Mouse (Mus musculus) ES-Bruce4 (cell line): ENCODE measurements around the gene Ulk4. TPM values are rescaled to one million over a fixed set of nuclear protein-coding genes. Genes with fewer than 3 reads are reported as not detected.

Source experiments
- H3K27ac ChIP-seq: 2 replicates; pipeline ENCODE4 v1.5.1; 2012; ENCODE audit warnings: low read length, inconsistent platforms; ENCODE audit not compliant: insufficient read depth
- H3K27me3 ChIP-seq: 2 replicates; pipeline ENCODE4 v1.6.1; 2012; ENCODE audit warnings: mild to moderate bottlenecking, low read length, inconsistent platforms; ENCODE audit not compliant: control insufficient read depth, poor library complexity, insufficient read depth, severe bottlenecking
- H3K36me3 ChIP-seq: 2 replicates; pipeline ENCODE4 v1.6.1; 2012; ENCODE audit warnings: inconsistent platforms, mild to moderate bottlenecking, low read length, moderate library complexity; ENCODE audit not compliant: control insufficient read depth, poor library complexity, insufficient read depth, severe bottlenecking
- H3K4me1 ChIP-seq: one replicate; pipeline ENCODE4 v1.8.1; 2011; ENCODE audit warnings: low read length; ENCODE audit not compliant: control insufficient read depth, insufficient read depth
- H3K4me3 ChIP-seq: 2 replicates; pipeline ENCODE4 v1.5.1; 2011; ENCODE audit warnings: low read depth, mild to moderate bottlenecking, low read length
- H3K9ac ChIP-seq: 2 replicates; pipeline ENCODE4 v1.6.1; 2012; ENCODE audit warnings: low read depth, mild to moderate bottlenecking, inconsistent platforms; ENCODE audit not compliant: poor library complexity, severe bottlenecking
- H3K9me3 ChIP-seq: replicated peaks from 2 replicates; pipeline ENCODE4 v1.6.1; 2012; ENCODE audit warnings: mild to moderate bottlenecking, low read length, inconsistent platforms; ENCODE audit not compliant: control insufficient read depth, poor library complexity, insufficient read depth, severe bottlenecking
- CTCF ChIP-seq: IDR thresholded peaks from one replicate; pipeline ENCODE4 v1.8.1; 2011; ENCODE audit warnings: low read depth, low read length
- EP300 ChIP-seq: IDR thresholded peaks from 2 replicates; pipeline ENCODE4 v1.6.1; 2011; ENCODE audit warnings: low read depth, low read length; ENCODE audit not compliant: insufficient read depth
- POLR2A ChIP-seq: IDR thresholded peaks from one replicate; pipeline ENCODE4 v1.8.1; 2011; ENCODE audit warnings: low read length; ENCODE audit not compliant: insufficient read depth
- polyA plus RNA-seq: library from polyadenylated mRNA; stranded (reverse); fragments of >200 nt; gene quantifications from 2 replicates; pipeline ENCODE4 v1.2.4, GENCODE M21; 2011; ENCODE audit warnings: low read depth; ENCODE audit not compliant: missing spikeins, insufficient read depth, insufficient read length

Gene Ulk4
- polyA plus RNA-seq, result 3.1 and 3.3 TPM in 2 replicates

- Histone ChIP-seq H3K36me3 (no peaks in the 10 kb centered on the region), H3K4me3 (peak within 1 kb of the TSS; percentile 86), H3K4me1 (peaks cover 2% of the 10 kb centered on the region), H3K27me3 (no peaks in the 10 kb centered on the region), H3K27ac (no peak within 1 kb of the TSS), H3K9me3 (no peaks in the 10 kb centered on the region), H3K9ac (peak within 1 kb of the TSS; percentile 34)
- TF ChIP-seq POLR2A (no peak), EP300 (no peak), CTCF (no peak)
These were observed at the start of gene Ulk4 for GRCm38 (mm10) chr9:121277118-121278060. Ulk4 (minus strand) TSS chr9:121277197.

DNA sequence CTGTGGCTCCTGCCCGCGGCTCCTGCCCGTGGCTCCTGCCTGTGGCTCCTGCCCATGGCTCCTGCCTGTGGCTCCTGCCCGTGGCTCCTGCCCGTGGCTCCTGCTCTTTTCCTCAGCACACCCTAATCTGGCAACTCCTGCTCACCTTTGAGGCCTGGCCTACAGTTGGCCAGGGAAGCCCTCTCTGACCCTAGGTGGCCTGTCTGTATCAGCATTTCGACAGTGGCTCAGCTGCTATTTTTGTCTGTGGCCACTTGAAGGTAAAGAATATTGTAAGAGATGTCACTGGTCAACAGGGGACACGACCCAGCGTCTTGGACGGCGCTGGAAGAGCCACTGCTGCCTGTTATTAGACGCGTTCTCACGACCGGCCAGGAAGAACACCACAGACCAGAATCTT is 45.0 kb upstream of the Ulk4 start:
- Histone ChIP-seq H3K27ac (no peak overlapping the region), H3K4me3 (no peak overlapping the region), H3K36me3 (peaks cover 7% of the 10 kb centered on the region), H3K9me3 (peaks cover 38% of the 10 kb centered on the region), H3K9ac (no peak overlapping the region), H3K27me3 (no peaks in the 10 kb centered on the region), H3K4me1 (peaks cover 2% of the 10 kb centered on the region)
- TF ChIP-seq EP300 (no peak), CTCF (no peak), POLR2A (no peak)

DNA sequence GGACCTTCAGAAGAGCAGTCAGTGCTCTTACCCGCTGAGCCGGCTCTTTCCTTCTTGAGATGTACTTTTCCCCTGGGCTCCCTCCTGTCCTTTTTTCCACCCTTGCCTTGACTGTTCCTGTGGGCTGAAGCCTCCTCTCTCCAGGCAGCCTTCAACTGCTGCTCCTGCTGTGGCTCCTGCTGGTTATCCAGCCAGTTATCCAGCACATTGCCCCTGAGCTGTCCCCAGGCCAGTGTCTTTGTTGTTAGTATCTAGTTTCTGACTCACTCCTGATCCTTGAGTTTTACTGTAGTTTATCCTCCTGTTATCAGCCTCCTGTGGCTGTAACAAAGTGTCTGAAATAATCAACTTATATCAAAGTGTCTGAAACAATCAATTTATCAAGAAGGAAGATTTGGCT is 44.1 kb upstream of the Ulk4 start:
- H3K4me3 ChIP-seq, result no peak overlapping the region
- TF ChIP-seq POLR2A, result no peak
- no peak for TF ChIP-seq EP300
- no peak for TF ChIP-seq CTCF
- H3K9me3 ChIP-seq, result peaks cover 38% of the 10 kb centered on the region
- H3K36me3 ChIP-seq, result peaks cover 7% of the 10 kb centered on the region
- peaks cover 7% of the 10 kb centered on the region for H3K4me1 ChIP-seq
- H3K27ac ChIP-seq, result no peak overlapping the region
- no peaks in the 10 kb centered on the region for H3K27me3 ChIP-seq
- H3K9ac ChIP-seq, result no peak overlapping the region

DNA sequence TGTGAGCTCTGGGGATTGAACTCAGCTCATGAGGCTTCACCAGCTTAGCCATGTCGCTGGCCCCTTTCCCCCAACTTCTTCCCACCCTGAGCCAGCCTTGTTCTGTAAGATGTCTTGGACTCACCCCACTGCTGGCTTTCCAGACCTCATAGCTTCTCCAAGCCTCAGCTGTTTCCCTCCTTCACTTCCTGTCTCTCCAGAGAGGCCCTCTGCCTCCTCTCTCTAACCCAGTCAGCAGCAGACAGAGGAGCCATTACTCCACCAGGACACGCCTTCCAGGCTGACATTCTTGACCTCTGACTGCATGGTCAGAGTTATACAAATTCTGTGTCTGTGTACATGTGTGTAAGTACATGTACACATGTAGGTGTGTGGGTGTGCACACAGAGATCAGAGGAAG is 43.4 kb upstream of the Ulk4 start:
- Histone ChIP-seq H3K4me1 (peaks cover 11% of the 10 kb centered on the region), H3K9me3 (peaks cover 38% of the 10 kb centered on the region), H3K9ac (no peak overlapping the region), H3K36me3 (peaks cover 7% of the 10 kb centered on the region), H3K27ac (no peak overlapping the region), H3K4me3 (no peak overlapping the region), H3K27me3 (no peaks in the 10 kb centered on the region)
- TF ChIP-seq CTCF (no peak), EP300 (no peak), POLR2A (no peak)

DNA sequence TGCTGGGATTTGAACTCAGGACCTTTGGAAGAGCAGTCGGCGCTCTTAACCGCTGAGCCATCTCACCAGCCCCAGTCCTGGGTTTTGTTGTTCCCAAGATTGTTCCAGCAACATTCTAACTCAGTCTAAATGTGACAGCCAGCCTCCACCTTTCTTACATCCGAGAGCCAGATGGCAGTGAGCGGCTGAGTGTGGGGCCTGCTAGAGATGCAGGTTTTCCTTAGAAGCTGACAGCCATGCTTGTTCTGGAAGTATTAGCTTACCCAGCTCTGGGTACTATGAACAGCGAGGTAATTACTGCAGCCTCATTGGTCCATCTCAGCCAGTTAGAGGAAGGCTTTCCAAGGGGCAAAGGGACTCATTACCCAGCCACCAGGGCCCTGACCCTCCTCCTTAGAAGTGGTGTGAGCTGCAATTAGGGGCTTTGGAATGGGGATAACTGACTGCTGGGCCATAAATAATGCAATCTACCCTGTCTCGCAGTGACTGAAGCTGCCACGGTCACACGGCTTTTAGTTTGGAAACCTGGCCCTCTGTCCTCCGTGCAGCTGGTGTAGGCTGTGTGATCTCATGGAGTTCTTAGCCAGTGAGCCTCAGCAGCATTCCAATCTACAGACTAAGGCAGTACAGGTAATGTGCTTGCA is 42.4 kb upstream of the Ulk4 start:
- Histone ChIP-seq H3K36me3 (peaks cover 7% of the 10 kb centered on the region), H3K9me3 (peaks cover 38% of the 10 kb centered on the region), H3K9ac (no peak overlapping the region), H3K27me3 (no peaks in the 10 kb centered on the region), H3K4me3 (no peak overlapping the region), H3K4me1 (peaks cover 11% of the 10 kb centered on the region), H3K27ac (no peak overlapping the region)
- no peak for TF ChIP-seq POLR2A
- no peak for TF ChIP-seq EP300
- TF ChIP-seq CTCF, result no peak

DNA sequence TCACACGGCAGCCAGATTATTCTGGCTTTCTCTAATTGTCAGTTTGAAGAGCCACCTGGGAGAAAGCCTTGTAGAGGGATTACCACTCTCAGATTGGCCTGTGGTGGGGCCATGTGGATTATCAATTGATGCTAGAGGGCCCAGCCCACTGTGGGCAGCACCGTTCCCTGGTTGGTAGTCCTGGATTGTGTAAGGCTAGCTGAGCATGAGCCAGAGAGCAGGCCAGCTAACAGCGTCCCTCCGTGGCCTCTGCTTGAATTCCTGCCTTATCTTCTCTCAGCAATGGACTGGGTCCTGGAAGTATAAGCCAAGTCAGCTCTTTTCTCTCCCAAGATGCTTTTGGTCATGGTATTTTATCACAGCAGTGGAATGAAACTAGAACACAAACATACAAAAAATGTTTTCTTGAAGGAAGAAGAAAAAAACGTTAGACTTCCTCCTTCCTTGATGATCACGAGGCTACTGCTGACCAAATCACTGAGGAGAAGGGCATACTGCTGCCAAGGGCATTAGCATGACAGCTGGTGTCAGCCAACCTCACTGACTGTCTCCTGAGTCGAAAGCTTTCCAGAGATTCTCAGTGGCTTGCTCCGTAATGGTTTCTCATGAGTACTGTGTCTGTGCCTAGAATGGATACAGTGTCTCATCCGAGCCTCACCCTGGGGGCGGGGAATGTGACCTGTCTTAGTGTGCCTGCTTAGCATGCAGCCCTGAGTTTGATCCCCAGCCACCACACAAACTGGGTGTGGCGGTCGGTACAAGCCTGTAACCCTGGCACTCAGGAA is 39.8 kb upstream of the Ulk4 start:
- H3K4me1 ChIP-seq, result peaks cover 15% of the 10 kb centered on the region
- H3K36me3 ChIP-seq, result peaks cover 7% of the 10 kb centered on the region
- H3K4me3 ChIP-seq, result no peak overlapping the region
- peaks cover 34% of the 10 kb centered on the region for H3K9me3 ChIP-seq
- no peak for TF ChIP-seq CTCF
- TF ChIP-seq POLR2A, result no peak
- peak; percentile 66; the same call in 1 of the 2 replicates for TF ChIP-seq EP300
- peak overlapping the region; percentile 42 for H3K27ac ChIP-seq
- no peak overlapping the region for H3K9ac ChIP-seq
- no peaks in the 10 kb centered on the region for H3K27me3 ChIP-seq
